Mouse (Mus musculus): ENCODE results near the gene Cd38.

GRCm38 (mm10) chr5:43959884-43960440, 91.6 kb downstream of the Cd38 start:
- no peak for TF ChIP-seq CTCF (IDR thresholded peaks at IDR 0.05; ENCODE audit: borderline replicate concordance, extremely low read depth, insufficient read depth, insufficient read length)
- no peak for TF ChIP-seq POLR2A (IDR thresholded peaks at IDR 0.05; ENCODE audit: borderline replicate concordance, extremely low read depth, insufficient read depth, insufficient read length, poor library complexity, severe bottlenecking)
